ENCODE assay signal across 8 mouse cellular contexts in the genomic region with DNA sequence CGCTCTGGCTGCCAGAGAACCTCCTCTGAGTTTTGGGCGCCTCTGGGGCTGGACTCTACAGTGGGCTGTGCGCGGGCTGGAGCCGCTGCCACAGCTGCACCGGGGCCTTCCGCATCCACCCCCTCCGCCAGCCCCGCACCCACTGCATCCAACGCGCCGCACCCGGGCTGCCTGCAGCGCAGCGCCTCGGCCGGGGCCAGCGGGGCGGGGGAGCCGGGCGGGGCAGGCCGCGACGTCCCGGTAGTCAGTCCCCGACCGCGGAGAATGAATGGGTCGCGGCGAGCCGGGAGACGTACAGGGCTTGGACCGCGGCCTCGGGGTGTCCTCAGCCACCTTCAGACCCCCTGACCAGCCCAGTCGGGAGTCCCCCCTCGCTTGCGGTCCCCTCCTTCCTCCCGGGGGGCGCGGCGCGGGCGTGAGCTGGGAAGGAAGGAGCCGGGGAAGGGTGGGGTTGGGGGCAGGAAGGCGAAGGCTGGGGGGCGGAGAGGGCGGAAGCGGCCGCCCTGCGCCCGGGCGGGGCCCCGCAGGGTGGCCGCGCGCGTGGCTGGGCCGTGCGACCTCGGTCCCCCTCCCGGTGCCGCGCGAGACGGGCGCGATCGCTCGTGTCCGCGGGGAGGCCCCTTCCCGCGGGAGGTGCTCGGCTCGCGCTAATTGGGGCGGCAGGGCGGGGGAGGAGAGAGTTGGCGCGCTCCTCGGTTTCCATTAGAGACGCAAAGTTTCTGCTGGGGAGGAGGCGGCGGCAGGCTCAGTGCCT. TPM values are rescaled to one million over a fixed set of nuclear protein-coding genes. Genes with fewer than 3 reads are reported as not detected.
DNase-seq lines count a peak whose midpoint lies in the region; ATAC-seq and TF ChIP-seq lines count a peak whose summit lies in the region.

No protein-coding gene starts in this region.

- TF ChIP-seq POLR2A in myocyte (IDR thresholded peaks at IDR 0.05; ENCODE audit: insufficient read length, low read depth), result peak; percentile 48

- under 1% methylated on average over 74 of the region's 86 CpGs for WGBS in embryonic facial prominence, embryonic 12.5 days
- WGBS in liver, embryonic 11.5 days, result under 1% methylated on average over 80 of the region's 86 CpGs

- no peaks in the 10 kb centered on the region for H3K27me3 ChIP-seq in embryonic facial prominence, embryonic 12.5 days
- no peaks in the 10 kb centered on the region for H3K27me3 ChIP-seq in liver, embryonic 11.5 days (replicated peaks; ENCODE audit: control insufficient read depth, insufficient read depth, low read length)
- no peaks in the 10 kb centered on the region for H3K27me3 ChIP-seq in myocyte (ENCODE audit: control insufficient read depth, insufficient read depth, insufficient read length)
- H3K27me3 ChIP-seq in splenic B cell, adult 2 months (ENCODE audit: control insufficient read depth, insufficient read depth, low read length, poor library complexity, severe bottlenecking), result no peaks in the 10 kb centered on the region

- peak; percentile 57 for DNase-seq in 416B (ENCODE audit: low read depth)
- DNase-seq in adrenal gland, postnatal 25 days, result peak; percentile 76
- DNase-seq in heart, adult 9 months (ENCODE audit: low spot score in 2 of 2), result peak; percentile 75 to 83
- DNase-seq in kidney, adult 8-10 months, result peak; percentile 38 to 54
- peak; percentile 82 for DNase-seq in liver, embryonic 11.5 days (ENCODE audit: low spot score)
- DNase-seq in splenic B cell, adult 2 months (ENCODE audit: low read depth, low spot score), result peak; percentile 63

- peaks cover 24% of the 10 kb centered on the region for H3K36me3 ChIP-seq in embryonic facial prominence, embryonic 12.5 days
- peaks cover 21% of the 10 kb centered on the region for H3K36me3 ChIP-seq in liver, embryonic 11.5 days (ENCODE audit: control insufficient read depth, insufficient read depth, low read length)
- H3K36me3 ChIP-seq in myocyte (ENCODE audit: control insufficient read depth, insufficient read depth), result peaks cover 31% of the 10 kb centered on the region
- H3K36me3 ChIP-seq in splenic B cell, adult 2 months (ENCODE audit: control insufficient read depth, insufficient read depth, low read length, poor library complexity, severe bottlenecking), result peaks cover 7% of the 10 kb centered on the region; the same call in 1 of the 2 replicates

- H3K4me2 ChIP-seq in embryonic facial prominence, embryonic 12.5 days (replicated peaks), result peak overlapping the region; percentile 91
- peak overlapping the region; percentile 86 for H3K4me2 ChIP-seq in liver, embryonic 11.5 days
- peak overlapping the region; percentile 95 for H3K4me2 ChIP-seq in myocyte (ENCODE audit: low read depth)

- no peaks in the 10 kb centered on the region for H3K9me3 ChIP-seq in embryonic facial prominence, embryonic 12.5 days
- H3K9me3 ChIP-seq in liver, embryonic 11.5 days (ENCODE audit: control insufficient read depth, low read length), result no peaks in the 10 kb centered on the region

- H3ac ChIP-seq in myocyte (ENCODE audit: control insufficient read depth, insufficient read length), result peak overlapping the region; percentile 40

- ATAC-seq in embryonic facial prominence, embryonic 12.5 days (ENCODE audit: insufficient number of reproducible peaks, insufficient read depth, low FRiP score, low TSS enrichment), result peak; percentile 77
- ATAC-seq in liver, embryonic 11.5 days (replicated peaks; ENCODE audit: low FRiP score), result peak; percentile 80

- peaks cover 54% of the 10 kb centered on the region for H3K79me2 ChIP-seq in myocyte (ENCODE audit: control insufficient read depth, insufficient read depth)

- peak overlapping the region; percentile 93 for H3K9ac ChIP-seq in embryonic facial prominence, embryonic 12.5 days
- H3K9ac ChIP-seq in liver, embryonic 11.5 days (ENCODE audit: low read depth, low read length), result peak overlapping the region; percentile 84

- H3K4me3 ChIP-seq in embryonic facial prominence, embryonic 12.5 days, result peak overlapping the region; percentile 99
- H3K4me3 ChIP-seq in liver, embryonic 11.5 days (ENCODE audit: low read depth, low read length), result peak overlapping the region; percentile 86
- H3K4me3 ChIP-seq in myocyte, result peak overlapping the region; percentile 87

- H3K4me1 ChIP-seq in embryonic facial prominence, embryonic 12.5 days, result peaks cover 13% of the 10 kb centered on the region; the same call in 1 of the 2 replicates
- H3K4me1 ChIP-seq in liver, embryonic 11.5 days (replicated peaks; ENCODE audit: control insufficient read depth, insufficient read depth, low read length), result peaks cover 9% of the 10 kb centered on the region; the same call in 1 of the 2 replicates

- H3K27ac ChIP-seq in embryonic facial prominence, embryonic 12.5 days, result peak overlapping the region; percentile 91
- H3K27ac ChIP-seq in liver, embryonic 11.5 days (ENCODE audit: low read depth, low read length), result peak overlapping the region; percentile 81

TF ChIP-seq in myocyte, 11 proteins besides CTCF, POLR2A, EP300 and RAD21:
- TF ChIP-seq TCF3 (IDR thresholded peaks at IDR 0.05; ENCODE audit: insufficient read length, low read depth), result no peak
- no peak for TF ChIP-seq TCF12 (IDR thresholded peaks at IDR 0.05; ENCODE audit: insufficient read depth, poor library complexity, severe bottlenecking)
- TF ChIP-seq MYOD1 (IDR thresholded peaks at IDR 0.05; ENCODE audit: control insufficient read depth in 1 of 3, insufficient read length in 2 of 3, low read depth in 2 of 3), result peak in 2 of 3 experiments; percentile 11 to 59
- no peak for TF ChIP-seq SRF (IDR thresholded peaks at IDR 0.05; ENCODE audit: control insufficient read depth, insufficient read length, low read depth)
- no peak for TF ChIP-seq REST (IDR thresholded peaks at IDR 0.05; ENCODE audit: insufficient read depth, insufficient read length)
- TF ChIP-seq POLR2AphosphoS2 (IDR thresholded peaks at IDR 0.05; ENCODE audit: insufficient read length, low read depth), result no peak
- TF ChIP-seq MYOG (IDR thresholded peaks at IDR 0.05; ENCODE audit: control insufficient read depth in 1 of 3, insufficient read depth in 1 of 3, insufficient read length in 2 of 3, low read depth in 2 of 3), result peak in 2 of 3 experiments; percentile 31 to 48
- TF ChIP-seq MAX (IDR thresholded peaks at IDR 0.05; ENCODE audit: low read depth), result no peak
- no peak for TF ChIP-seq E2F4 (IDR thresholded peaks at IDR 0.05; ENCODE audit: insufficient read depth)
- TF ChIP-seq CEBPB (IDR thresholded peaks at IDR 0.05; ENCODE audit: insufficient read depth, poor library complexity, severe bottlenecking), result no peak
- TF ChIP-seq USF1 (IDR thresholded peaks at IDR 0.05; ENCODE audit: low read depth), result no peak

RNA-seq across cellular contexts. Expression of gene Calm1, which starts 0.8 kb away (rescaled TPM):
- total RNA-seq in adrenal gland, postnatal 25 days (2021), result 302 and 339 TPM in 2 replicates
- polyA plus RNA-seq in embryonic facial prominence, embryonic 12.5 days (2016; fragmentation: Nextera tagmentation; extraction: Ambion mirVana), result 1,186 and 1,211 TPM in 2 replicates
- polyA plus RNA-seq in liver, embryonic 11.5 days (2014; fragmentation: Nextera tagmentation; extraction: Ambion mirVana), result 957 and 975 TPM in 2 replicates
- 385 TPM for polyA plus RNA-seq in myocyte (2012; fragmentation: generic; extraction: Trizol)

RNA-seq across cellular contexts. Expression of gene Nrde2, which starts 40.6 kb away (rescaled TPM):
- total RNA-seq in adrenal gland, postnatal 25 days (2021), result 15.7 and 24.2 TPM in 2 replicates
- polyA plus RNA-seq in embryonic facial prominence, embryonic 12.5 days (2016; fragmentation: Nextera tagmentation; extraction: Ambion mirVana), result 16.7 and 17.0 TPM in 2 replicates
- polyA plus RNA-seq in liver, embryonic 11.5 days (2014; fragmentation: Nextera tagmentation; extraction: Ambion mirVana), result 14.0 and 14.3 TPM in 2 replicates
- 9.3 TPM for polyA plus RNA-seq in myocyte (2012; fragmentation: generic; extraction: Trizol)

Comparison
In these comparisons a context has a peak if more than half of its experiments do, and no peak if none do; other contexts are left out.
1. Peak in every context shown above with its lines: DNase-seq, ATAC-seq, H3K4me3 ChIP-seq and H3K27ac ChIP-seq.